Mouse (Mus musculus) urinary bladder, postnatal 10 days (tissue): Measurements from ENCODE around the gene Gm136.

ENCODE experiments used
- DNase-seq: peaks from one replicate; pipeline ENCODE4 v3.0.0; 2022; ENCODE audit warnings: low spot score

The Gm136 gene

GRCm38 (mm10) chr4:34715062-34715461 is 41.0 kb downstream of the Gm136 start:
- no peak for DNase-seq

- no peak for DNase-seq
Observed at GRCm38 (mm10) chr4:34708127-34708526, 47.9 kb downstream of the Gm136 start.

- DNase-seq = no peak
Observed at GRCm38 (mm10) chr4:34707248-34707647, 48.8 kb downstream of the Gm136 start.

GRCm38 (mm10) chr4:34703029-34703428 is 53.0 kb downstream of the Gm136 start:
- DNase-seq = no peak

- DNase-seq = no peak
Observed at GRCm38 (mm10) chr4:34702231-34702630, 53.8 kb downstream of the Gm136 start.

- DNase-seq = no peak
Observed at GRCm38 (mm10) chr4:34701528-34701927, 54.5 kb downstream of the Gm136 start.
